8 mouse cellular contexts compared by ENCODE assay signal in the genomic region with DNA sequence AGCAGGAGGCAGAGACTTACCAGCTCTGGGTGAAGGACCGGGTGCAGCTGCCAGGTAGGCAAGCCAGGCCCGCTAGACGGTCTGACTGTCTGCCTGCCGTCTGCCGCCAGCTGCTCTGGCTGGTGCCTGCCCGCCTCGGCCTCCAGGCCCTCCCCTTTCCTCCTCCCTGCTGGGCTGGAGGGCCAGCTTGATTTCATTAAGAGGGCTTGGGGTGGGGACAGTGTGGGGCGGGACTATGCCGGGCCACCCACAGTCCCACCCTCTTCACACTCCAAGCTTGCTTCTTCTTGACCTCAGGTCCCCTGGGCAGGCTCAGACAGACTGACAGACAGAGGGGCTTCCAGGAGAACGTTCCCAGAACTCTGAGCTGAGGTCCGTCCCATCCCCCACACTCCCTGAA. TPM values are rescaled to one million over a fixed set of nuclear protein-coding genes. Genes with fewer than 3 reads are reported as not detected.
DNase-seq lines count a peak whose midpoint lies in the region; ATAC-seq and TF ChIP-seq lines count a peak whose summit lies in the region.

A gene (minus strand): TSS at position 237 of the 400 bp plus-strand sequence.

- no peaks in the 10 kb centered on the region for H3K27me3 ChIP-seq in forebrain, postnatal 0 days (ENCODE audit: insufficient read depth, low read length)
- peaks cover 42% of the 10 kb centered on the region for H3K27me3 ChIP-seq in hindbrain, embryonic 10.5 days (ENCODE audit: insufficient read depth, poor library complexity, severe bottlenecking)
- H3K27me3 ChIP-seq in megakaryocyte, embryonic 14.5 days (replicated peaks) = peaks cover 70% of the 10 kb centered on the region

- peak; percentile 53 for DNase-seq in 3134 (ENCODE audit: extremely low read depth, insufficient read length, low spot score)
- peak; percentile 61 for DNase-seq in adrenal gland, postnatal 10 days
- DNase-seq in forebrain, postnatal 0 days = no peak
- DNase-seq in hindbrain, embryonic 10.5 days (ENCODE audit: low spot score) = peak; percentile 86
- DNase-seq in left cerebral cortex, postnatal 14 days (ENCODE audit: low spot score in 2 of 2) = peak in 1 of 2 experiments; percentile 38
- DNase-seq in yolk sac, embryonic 10.5 days (ENCODE audit: low spot score) = peak; percentile 70
- no peak for DNase-seq in T-cell, adult 2 months (ENCODE audit: low spot score)

- ATAC-seq in forebrain, postnatal 0 days = peak; percentile 81

- no peaks in the 10 kb centered on the region for H3K36me3 ChIP-seq in forebrain, postnatal 0 days (ENCODE audit: insufficient read depth)
- no peaks in the 10 kb centered on the region for H3K36me3 ChIP-seq in hindbrain, embryonic 10.5 days
- no peaks in the 10 kb centered on the region for H3K36me3 ChIP-seq in megakaryocyte, embryonic 14.5 days (replicated peaks; ENCODE audit: low read length)

- intact Hi-C loops in left cerebral cortex, postnatal 14 days (cut with DNase I) = no loop called here

- H3K4me3 ChIP-seq in forebrain, postnatal 0 days (ENCODE audit: low read depth, low read length) = no peak within 1 kb of the TSS
- peak within 1 kb of the TSS; percentile 44 for H3K4me3 ChIP-seq in hindbrain, embryonic 10.5 days
- peak within 1 kb of the TSS; percentile 84 for H3K4me3 ChIP-seq in megakaryocyte, embryonic 14.5 days (replicated peaks)

- no peaks in the 10 kb centered on the region for H3K4me1 ChIP-seq in forebrain, postnatal 0 days (ENCODE audit: insufficient read depth)
- peaks cover 62% of the 10 kb centered on the region for H3K4me1 ChIP-seq in hindbrain, embryonic 10.5 days (replicated peaks)
- H3K4me1 ChIP-seq in megakaryocyte, embryonic 14.5 days = peaks cover 80% of the 10 kb centered on the region

- no peak within 1 kb of the TSS for H3K4me2 ChIP-seq in forebrain, postnatal 0 days (ENCODE audit: low read depth)

- no peak within 1 kb of the TSS for H3K9ac ChIP-seq in forebrain, postnatal 0 days

- 1% methylated on average over 11 of the region's 11 CpGs for WGBS in forebrain, postnatal 0 days
- 1% methylated on average over 11 of the region's 11 CpGs for WGBS in hindbrain, embryonic 10.5 days

- no peak within 1 kb of the TSS for H3K27ac ChIP-seq in forebrain, postnatal 0 days (ENCODE audit: low read depth, low read length)
- peak within 1 kb of the TSS; percentile 84 for H3K27ac ChIP-seq in hindbrain, embryonic 10.5 days

- TF ChIP-seq CTCF in forebrain, postnatal 0 days (IDR thresholded peaks at IDR 0.05; ENCODE audit: low read depth) = no peak

- H3K9me3 ChIP-seq in forebrain, postnatal 0 days (ENCODE audit: low read length) = no peaks in the 10 kb centered on the region
- H3K9me3 ChIP-seq in hindbrain, embryonic 10.5 days = no peaks in the 10 kb centered on the region
- no peaks in the 10 kb centered on the region for H3K9me3 ChIP-seq in megakaryocyte, embryonic 14.5 days

RNA-seq across cellular contexts. Expression of the gene that starts here (rescaled TPM):
- total RNA-seq in adrenal gland, postnatal 10 days (2021) = 10 to 100 TPM; 14.0 to 18.0 TPM
- 5.8 and 8.2 TPM in 2 replicates for total RNA-seq in forebrain, postnatal 0 days (2014; rRNA removed)
- 5.9 and 7.1 TPM in 2 replicates for polyA plus RNA-seq in forebrain, postnatal 0 days (2015; fragmentation: Nextera tagmentation; extraction: Ambion mirVana)
- 34.4 and 46.0 TPM in 2 replicates for polyA plus RNA-seq in hindbrain, embryonic 10.5 days (2016; fragmentation: Nextera tagmentation; extraction: Ambion mirVana)
- 10 to 100 TPM; 19.4 to 24.7 TPM for total RNA-seq in left cerebral cortex, postnatal 14 days (2021)
- polyA plus RNA-seq in megakaryocyte, embryonic 14.5 days (2012; ENCODE audit: insufficient read depth, low replicate concordance) = 4.0 TPM in 1 of 2 replicates, not detected in the other

Comparison
In these comparisons a context has a peak if more than half of its experiments do, and no peak if none do; other contexts are left out.
1. DNase-seq: peak in 3134 (single experiment), adrenal gland, postnatal 10 days (single experiment), hindbrain, embryonic 10.5 days (single experiment) and yolk sac, embryonic 10.5 days (single experiment); none in forebrain, postnatal 0 days (single experiment) and T-cell, adult 2 months (single experiment).